Mouse (Mus musculus): Measurements from ENCODE around the gene Brd4. TPM values are rescaled to one million over a fixed set of nuclear protein-coding genes. Genes with fewer than 3 reads are reported as not detected.

Gene Brd4
- polyA plus RNA-seq, 1 experiment from 2014 or later: 48.8 TPM

DNA sequence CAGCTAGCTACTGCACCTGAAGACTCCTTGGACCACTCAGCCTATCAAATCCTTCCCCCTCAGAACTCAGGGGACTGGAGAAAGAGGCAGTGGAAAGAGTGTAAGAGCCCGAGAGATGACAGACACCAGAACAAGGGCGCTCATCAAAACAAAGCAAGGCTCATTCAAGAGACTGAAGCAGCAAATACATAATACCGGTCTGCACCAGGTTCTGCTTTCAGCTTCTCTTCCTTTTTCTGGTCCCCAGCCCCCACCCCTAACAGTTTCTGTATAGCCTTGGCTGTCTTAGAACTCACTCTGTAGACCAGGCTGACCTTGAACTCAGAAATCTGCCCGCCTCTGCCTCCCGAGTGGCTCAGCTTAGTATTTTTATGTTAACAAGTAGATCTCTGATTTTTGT, 91.5 kb downstream of the Brd4 start:
- no peak overlapping the region for H3K4me2 ChIP-seq
- H3K4me3 ChIP-seq: no peak overlapping the region
- ATAC-seq (replicated peaks; ENCODE audit: insufficient number of reproducible peaks, insufficient read depth, low FRiP score, low read depth): no peak
- no peak overlapping the region for H3K27ac ChIP-seq
- H3K27me3 ChIP-seq: peaks cover 22% of the 10 kb centered on the region
- 81% methylated on average over 5 of the region's 5 CpGs for WGBS
- peaks cover 16% of the 10 kb centered on the region for H3K4me1 ChIP-seq (replicated peaks)
- H3K9me3 ChIP-seq (replicated peaks): no peaks in the 10 kb centered on the region
- H3K36me3 ChIP-seq: peaks cover 27% of the 10 kb centered on the region
- H3K9ac ChIP-seq: no peak overlapping the region

DNA sequence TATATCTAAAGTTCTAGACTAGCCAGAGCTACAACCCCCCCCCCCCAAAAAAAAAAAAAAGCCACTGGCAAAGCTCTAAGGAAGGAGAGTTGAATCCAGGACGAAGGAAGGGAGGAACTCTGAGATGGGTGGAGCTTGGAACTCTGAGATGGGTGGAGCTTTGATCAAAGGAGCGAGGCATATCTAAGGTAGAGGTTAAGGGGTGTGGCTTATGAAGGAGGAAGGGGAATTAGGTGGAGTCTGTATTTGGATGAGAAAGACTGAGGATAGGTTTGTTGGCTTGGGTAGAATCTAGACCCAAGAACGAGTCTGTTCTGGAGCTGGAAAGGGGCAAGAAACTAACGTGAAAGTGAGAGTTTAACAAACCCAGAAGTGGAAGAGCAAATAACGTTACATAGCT, 94.7 kb downstream of the Brd4 start:
- ATAC-seq (replicated peaks; ENCODE audit: insufficient number of reproducible peaks, insufficient read depth, low FRiP score, low read depth): no peak

DNA sequence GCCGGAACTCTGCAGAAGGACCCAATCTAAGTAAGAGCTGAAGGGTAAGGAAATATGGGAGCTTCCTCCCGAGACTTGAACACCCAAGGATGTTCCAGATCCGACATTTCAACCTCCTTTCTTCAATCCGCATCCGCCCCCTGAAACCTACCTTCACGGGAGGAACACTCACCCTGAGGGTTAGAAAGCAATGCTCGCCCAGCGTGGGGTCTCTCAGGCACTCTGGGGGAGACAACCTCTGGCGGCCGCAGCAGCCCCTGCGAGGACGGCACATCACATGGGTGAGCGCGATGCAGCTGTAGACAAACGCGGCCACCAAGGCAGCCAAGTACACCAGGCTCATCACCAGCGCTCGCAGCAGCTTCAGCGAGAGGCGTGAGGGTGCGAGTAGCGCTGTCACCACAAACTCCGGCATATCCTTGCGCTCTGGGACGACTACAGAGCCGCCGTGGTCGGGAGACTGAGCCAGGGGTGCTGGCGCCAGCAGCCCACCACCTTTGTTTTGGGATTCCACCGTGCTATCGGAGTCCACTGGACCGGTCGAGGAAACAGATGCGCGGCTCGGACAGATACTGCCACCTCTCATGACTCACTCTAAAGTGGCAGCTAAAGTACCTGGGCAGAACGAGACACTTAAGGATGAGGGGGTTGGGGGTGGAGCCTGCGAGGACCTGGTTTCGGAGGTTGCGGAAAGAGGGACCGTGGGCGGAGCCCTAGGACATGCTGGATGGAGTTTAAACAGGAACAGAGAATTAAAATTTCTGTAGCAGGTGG, 95.5 kb downstream of the Brd4 start, which contains the start of gene Ephx3:
Ephx3 (minus strand) TSS at position 687 of the 774 bp plus-strand sequence.
- 6% methylated on average over 42 of the region's 42 CpGs for WGBS
- no peak for ATAC-seq (replicated peaks; ENCODE audit: insufficient number of reproducible peaks, insufficient read depth, low FRiP score, low read depth)

More for the DNA sequence above, 94.7 kb downstream of the Brd4 start:
- Histone ChIP-seq H3K4me1 (replicated peaks) (peaks cover 16% of the 10 kb centered on the region), H3K36me3 (no peaks in the 10 kb centered on the region), H3K4me2 (peak overlapping the region; percentile 81), H3K27me3 (peaks cover 24% of the 10 kb centered on the region), H3K27ac (no peak overlapping the region), H3K9me3 (replicated peaks) (no peaks in the 10 kb centered on the region), H3K4me3 (peak overlapping the region; percentile 46; the same call in 1 of the 2 replicates), H3K9ac (no peak overlapping the region)
- WGBS: 17% methylated on average over 5 of the region's 5 CpGs

DNA sequence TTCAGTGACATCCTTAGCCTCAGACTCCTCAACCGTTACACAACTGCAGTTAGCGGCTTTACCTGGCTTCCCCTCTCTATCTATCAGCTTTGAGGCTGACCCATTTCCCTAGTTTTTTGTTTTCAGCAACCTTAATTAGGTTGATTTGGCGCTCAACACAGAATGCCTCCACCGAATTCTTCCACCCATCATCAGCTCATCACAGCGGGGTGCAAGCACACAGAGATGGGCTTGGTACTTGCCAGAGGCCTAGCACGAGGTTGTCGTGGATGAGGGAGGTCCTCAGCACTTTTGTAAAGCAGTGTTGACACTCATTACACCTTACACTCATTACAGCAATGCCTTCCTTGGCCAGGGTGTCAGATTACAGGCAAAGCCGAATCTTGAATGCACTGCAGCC, 101.5 kb downstream of the Brd4 start:
- peaks cover 1% of the 10 kb centered on the region; the same call in 1 of the 2 replicates for H3K27me3 ChIP-seq
- H3K36me3 ChIP-seq: no peaks in the 10 kb centered on the region
- no peak for ATAC-seq (replicated peaks; ENCODE audit: insufficient number of reproducible peaks, insufficient read depth, low FRiP score, low read depth)
- H3K4me3 ChIP-seq: no peak overlapping the region
- H3K9ac ChIP-seq: no peak overlapping the region
- peaks cover 19% of the 10 kb centered on the region for H3K4me1 ChIP-seq (replicated peaks)
- no peak overlapping the region for H3K27ac ChIP-seq
- WGBS: 37% methylated on average over 8 of the region's 8 CpGs
- no peaks in the 10 kb centered on the region for H3K9me3 ChIP-seq (replicated peaks)
- H3K4me2 ChIP-seq: no peak overlapping the region

More for the DNA sequence above, 95.5 kb downstream of the Brd4 start, which contains the start of gene Ephx3:
- H3K36me3 ChIP-seq: no peaks in the 10 kb centered on the region
- peak within 1 kb of the TSS; percentile 46 for H3K4me3 ChIP-seq
- peaks cover 16% of the 10 kb centered on the region for H3K4me1 ChIP-seq (replicated peaks)
- H3K9me3 ChIP-seq (replicated peaks): no peaks in the 10 kb centered on the region
- peaks cover 24% of the 10 kb centered on the region for H3K27me3 ChIP-seq
- H3K9ac ChIP-seq: 0 out of 2 replicates have a peak within 1 kb of the TSS, but pooled peaks have one; percentile 43
- no peak within 1 kb of the TSS for H3K27ac ChIP-seq
- H3K4me2 ChIP-seq: peak within 1 kb of the TSS; percentile 81

DNA sequence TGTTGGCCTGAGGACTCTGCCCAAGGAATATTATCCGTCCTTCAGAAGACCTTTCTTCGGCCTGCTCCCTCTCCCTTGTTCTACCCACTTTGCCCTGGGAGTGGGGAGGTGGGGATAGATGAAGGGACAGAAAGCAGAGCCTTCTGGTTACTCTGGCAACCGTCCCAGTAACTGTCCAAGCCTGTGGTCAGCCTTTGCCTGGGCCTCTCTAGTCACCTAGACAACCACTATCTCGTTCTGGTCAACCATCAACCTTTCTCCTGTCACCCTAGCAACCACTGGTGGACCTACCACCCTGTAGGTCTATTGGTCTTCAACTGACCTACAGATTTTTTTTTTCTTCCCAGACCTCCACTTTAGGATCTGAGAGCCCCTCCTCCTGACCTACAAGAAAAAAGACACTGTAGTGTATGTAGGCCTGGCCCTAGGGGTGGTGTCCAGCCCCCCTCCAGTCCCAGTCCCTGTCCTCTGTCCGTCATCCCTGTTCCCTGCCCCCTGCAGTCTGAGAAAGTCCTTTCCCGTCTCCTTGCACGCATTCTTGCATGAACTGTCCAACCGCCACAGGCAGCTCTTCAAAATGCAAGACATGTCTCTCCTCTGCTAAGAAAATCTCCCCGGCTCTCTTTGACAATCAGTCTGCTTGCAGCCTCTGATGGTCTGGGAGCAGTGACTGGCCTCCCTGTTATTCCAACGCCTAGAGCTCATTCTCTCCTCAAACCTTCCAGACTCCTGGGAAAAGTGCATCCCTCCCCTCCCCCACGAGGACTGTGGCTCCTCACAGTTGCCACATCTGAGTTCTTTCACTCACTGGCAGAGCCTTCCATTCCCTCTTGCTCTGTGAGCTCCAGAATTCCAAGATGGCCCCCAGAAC, 104.7 kb downstream of the Brd4 start:
- Histone ChIP-seq H3K4me2 (no peak overlapping the region), H3K4me1 (replicated peaks) (peaks cover 19% of the 10 kb centered on the region), H3K4me3 (no peak overlapping the region), H3K9me3 (replicated peaks) (no peaks in the 10 kb centered on the region), H3K36me3 (no peaks in the 10 kb centered on the region), H3K27ac (0 out of 2 replicates have a peak overlapping the region, but pooled peaks have one; percentile 5), H3K9ac (no peak overlapping the region), H3K27me3 (no peaks in the 10 kb centered on the region)
- WGBS: 35% methylated on average over 11 of the region's 11 CpGs
- peak; percentile 53; the same call in 1 of the 2 replicates for ATAC-seq (replicated peaks; ENCODE audit: insufficient number of reproducible peaks, insufficient read depth, low FRiP score, low read depth)

DNA sequence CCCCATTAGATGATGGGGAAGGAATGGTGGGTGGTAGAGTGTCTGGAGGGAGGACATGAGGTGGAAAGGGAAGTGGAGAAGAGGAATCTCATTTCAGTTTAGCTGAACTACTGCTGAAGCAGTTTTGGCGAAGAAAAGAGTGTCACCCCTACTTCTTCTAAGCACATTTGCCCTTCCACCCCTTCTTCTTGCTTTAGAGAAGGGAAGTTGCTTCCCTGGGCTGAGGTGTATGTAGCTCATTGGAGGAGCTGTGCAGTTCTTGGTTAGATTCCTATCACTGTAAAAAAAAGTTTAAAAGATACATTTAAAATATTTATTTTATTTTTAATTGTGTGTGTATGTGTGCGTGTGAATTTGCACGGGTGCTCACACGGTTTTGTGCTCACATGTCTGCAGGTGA, 107.6 kb downstream of the Brd4 start:
- peaks cover 22% of the 10 kb centered on the region for H3K4me1 ChIP-seq (replicated peaks)
- no peak overlapping the region for H3K27ac ChIP-seq
- no peak overlapping the region for H3K9ac ChIP-seq
- WGBS: 88% methylated on average over 4 of the region's 4 CpGs
- no peak overlapping the region for H3K4me3 ChIP-seq
- no peak for ATAC-seq (replicated peaks; ENCODE audit: insufficient number of reproducible peaks, insufficient read depth, low FRiP score, low read depth)
- no peak overlapping the region for H3K4me2 ChIP-seq
- H3K27me3 ChIP-seq: no peaks in the 10 kb centered on the region
- no peaks in the 10 kb centered on the region for H3K36me3 ChIP-seq
- H3K9me3 ChIP-seq (replicated peaks): no peaks in the 10 kb centered on the region

DNA sequence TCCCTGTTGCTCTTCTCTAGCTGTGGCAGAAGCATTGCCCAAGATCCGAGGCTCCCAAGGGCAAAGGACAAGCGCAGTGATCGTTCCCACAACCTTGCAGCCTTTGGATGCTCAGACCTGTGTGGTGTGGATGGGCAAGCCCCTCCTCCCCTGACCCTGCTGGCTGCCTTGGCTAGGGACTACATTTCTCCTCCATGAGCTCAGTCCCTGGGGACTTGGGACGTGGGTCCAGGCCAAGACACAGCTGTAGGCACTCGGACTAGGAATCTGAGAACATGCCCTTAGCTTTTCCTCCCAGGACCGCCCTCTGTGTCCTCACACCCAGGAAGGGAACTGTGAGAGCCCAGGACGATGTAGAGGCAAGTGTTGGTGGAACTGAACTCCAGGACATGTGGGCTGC, 111.4 kb downstream of the Brd4 start:
- Histone ChIP-seq H3K9ac (no peak overlapping the region), H3K4me3 (no peak overlapping the region), H3K4me2 (no peak overlapping the region), H3K4me1 (replicated peaks) (peaks cover 12% of the 10 kb centered on the region), H3K27ac (peak overlapping the region; percentile 37), H3K9me3 (replicated peaks) (no peaks in the 10 kb centered on the region), H3K27me3 (no peaks in the 10 kb centered on the region), H3K36me3 (no peaks in the 10 kb centered on the region)
- peak; percentile 50; the same call in 1 of the 2 replicates for ATAC-seq (replicated peaks; ENCODE audit: insufficient number of reproducible peaks, insufficient read depth, low FRiP score, low read depth)
- 58% methylated on average over 7 of the region's 7 CpGs for WGBS

DNA sequence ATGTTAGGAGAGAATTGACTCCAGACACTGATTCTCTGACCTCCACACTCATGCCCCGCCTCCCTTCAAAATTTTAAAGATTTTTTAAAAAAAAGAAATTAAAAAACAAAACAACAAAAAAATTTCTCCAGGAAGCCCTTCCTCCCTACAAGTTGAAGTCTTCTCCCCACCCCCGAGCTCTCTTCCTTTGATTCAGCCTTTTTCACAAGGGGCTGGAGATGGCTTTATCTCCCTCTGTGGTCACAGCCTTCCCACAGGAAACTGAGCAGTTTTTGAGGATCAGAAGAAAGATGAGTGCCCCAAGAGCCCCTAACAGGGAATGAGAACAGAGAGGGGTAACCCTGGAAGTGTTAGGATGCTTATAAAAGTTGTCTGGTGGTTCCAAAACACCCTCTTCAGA, 112.0 kb downstream of the Brd4 start:
- Histone ChIP-seq H3K9me3 (replicated peaks) (no peaks in the 10 kb centered on the region), H3K27ac (peak overlapping the region; percentile 37; the same call in 1 of the 2 replicates), H3K27me3 (no peaks in the 10 kb centered on the region), H3K9ac (no peak overlapping the region), H3K4me2 (no peak overlapping the region), H3K4me3 (no peak overlapping the region), H3K36me3 (no peaks in the 10 kb centered on the region), H3K4me1 (replicated peaks) (peaks cover 12% of the 10 kb centered on the region)
- ATAC-seq (replicated peaks; ENCODE audit: insufficient number of reproducible peaks, insufficient read depth, low FRiP score, low read depth): no peak
- WGBS: 72% methylated on average over 2 of the region's 2 CpGs

DNA sequence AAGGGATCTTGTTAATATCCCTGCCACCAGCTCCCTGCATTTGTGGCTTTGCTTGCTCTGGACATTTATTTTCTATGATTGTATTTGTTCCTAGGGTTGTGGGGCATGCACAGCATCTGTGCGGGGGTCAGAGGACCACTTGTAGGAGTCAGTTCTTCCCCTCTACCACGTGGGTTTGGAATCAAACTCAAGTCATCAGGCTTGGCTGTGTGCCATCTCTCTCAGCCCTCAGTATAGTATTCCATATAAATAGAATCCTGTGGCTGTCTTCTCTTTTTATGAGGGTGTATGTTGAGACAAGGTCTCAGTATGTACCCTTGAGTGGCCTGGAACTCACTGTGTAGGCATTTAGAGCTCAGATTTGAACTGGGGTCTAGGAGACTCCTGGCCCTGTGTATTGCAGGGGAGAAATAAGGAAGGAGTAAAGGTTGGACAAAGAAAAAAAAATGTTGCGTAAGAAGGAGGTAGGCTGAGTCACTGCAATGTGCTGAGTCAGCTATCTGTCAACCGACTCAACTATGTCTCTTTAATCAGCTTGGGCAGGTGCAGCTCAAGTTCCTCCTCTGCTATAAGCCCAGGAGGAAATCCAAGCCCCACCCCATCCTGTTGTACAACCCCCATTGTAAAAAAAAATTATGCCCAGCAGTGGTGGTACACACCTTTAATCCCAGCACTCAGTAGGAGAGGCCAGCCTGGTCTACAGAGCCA, 114.8 kb downstream of the Brd4 start:
- no peak overlapping the region for H3K4me3 ChIP-seq
- no peak overlapping the region for H3K27ac ChIP-seq
- no peaks in the 10 kb centered on the region for H3K9me3 ChIP-seq (replicated peaks)
- ATAC-seq (replicated peaks; ENCODE audit: insufficient number of reproducible peaks, insufficient read depth, low FRiP score, low read depth): no peak
- H3K27me3 ChIP-seq: 0 out of 2 replicates have a peak, but pooled peaks cover under 1% of the 10 kb centered on the region
- no peak overlapping the region for H3K9ac ChIP-seq
- H3K4me2 ChIP-seq: no peak overlapping the region
- H3K36me3 ChIP-seq: no peaks in the 10 kb centered on the region
- 49% methylated on average over 4 of the region's 4 CpGs for WGBS
- H3K4me1 ChIP-seq (replicated peaks): peaks cover 26% of the 10 kb centered on the region

DNA sequence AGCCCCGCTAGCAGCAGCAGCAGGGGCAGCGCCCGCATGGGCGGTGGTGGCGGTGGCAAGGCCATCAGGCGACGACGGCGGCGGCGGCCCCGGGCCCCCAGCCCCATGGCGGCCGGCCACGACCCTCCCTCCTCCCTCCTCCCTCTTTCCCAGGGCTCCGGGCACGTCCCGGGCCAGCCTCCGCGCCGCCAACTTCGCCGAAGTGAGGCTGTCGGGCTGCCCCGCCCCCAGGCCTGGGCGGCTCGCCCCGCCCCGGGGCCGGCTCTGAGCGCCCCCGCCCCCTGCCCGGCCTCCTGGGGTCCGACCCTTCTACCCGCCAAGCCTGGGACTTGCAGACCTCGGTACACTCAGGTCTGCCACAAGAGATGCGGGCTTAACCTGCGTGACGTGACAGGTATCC, 117.8 kb downstream of the Brd4 start, which contains the start of gene Notch3:
Notch3 (minus strand) TSS at position 166 of the 400 bp plus-strand sequence.
- H3K27me3 ChIP-seq: peaks cover 9% of the 10 kb centered on the region; the same call in 1 of the 2 replicates
- peak within 1 kb of the TSS; percentile 74 for H3K9ac ChIP-seq
- peak within 1 kb of the TSS; percentile 98 for H3K4me2 ChIP-seq
- no peaks in the 10 kb centered on the region for H3K36me3 ChIP-seq
- no peaks in the 10 kb centered on the region for H3K9me3 ChIP-seq (replicated peaks)
- WGBS: 2% methylated on average over 32 of the region's 39 CpGs
- H3K4me3 ChIP-seq: peak within 1 kb of the TSS; percentile 75
- H3K4me1 ChIP-seq (replicated peaks): peaks cover 37% of the 10 kb centered on the region
- ATAC-seq (replicated peaks; ENCODE audit: insufficient number of reproducible peaks, insufficient read depth, low FRiP score, low read depth): peak; percentile 75
- peak within 1 kb of the TSS; percentile 77 for H3K27ac ChIP-seq
